Mouse (Mus musculus) forebrain, embryonic 15.5 days (tissue): Measurements from ENCODE around the gene Zfp369. TPM values are rescaled to one million over a fixed set of nuclear protein-coding genes. Genes with fewer than 3 reads are reported as not detected.
A peak's percentile ranks its signal among the peaks of the same experiment; 100 is the strongest.

Experiments
- ATAC-seq: fragments of 200-750 bp; cut with Nextera tagmentation; replicated peaks from 2 replicates; pipeline ENCODE4 v1.8.0; 2017; ENCODE audit warnings: mild to moderate bottlenecking, moderate TSS enrichment, moderate library complexity
- H3K27ac ChIP-seq: fragments of 300-500 bp; sonication (generic); replicated peaks from 2 replicates; pipeline ENCODE4 v1.5.1; 2015; ENCODE audit warnings: mild to moderate bottlenecking, inconsistent platforms
- H3K27me3 ChIP-seq: fragments of 300-500 bp; sonication (generic); 2 replicates; pipeline ENCODE4 v1.6.1; 2015; ENCODE audit warnings: inconsistent platforms
- H3K36me3 ChIP-seq: fragments of 300-500 bp; sonication (generic); 2 replicates; pipeline ENCODE4 v1.6.1; 2015; ENCODE audit warnings: mild to moderate bottlenecking, inconsistent platforms
- H3K4me1 ChIP-seq: fragments of 300-500 bp; sonication (generic); 2 replicates; pipeline ENCODE4 v1.6.1; 2015; ENCODE audit warnings: inconsistent platforms
- H3K4me2 ChIP-seq: fragments of 300-500 bp; sonication (generic); replicated peaks from 2 replicates; pipeline ENCODE4 v1.6.1; 2015; ENCODE audit warnings: mild to moderate bottlenecking, inconsistent platforms
- H3K4me3 ChIP-seq: fragments of 300-500 bp; sonication (generic); 2 replicates; pipeline ENCODE4 v1.5.1; 2015; ENCODE audit warnings: mild to moderate bottlenecking, inconsistent platforms
- H3K9ac ChIP-seq: fragments of 300-500 bp; sonication (generic); replicated peaks from 2 replicates; pipeline ENCODE4 v1.6.1; 2015; ENCODE audit warnings: mild to moderate bottlenecking, inconsistent platforms
- H3K9me3 ChIP-seq: fragments of 300-500 bp; sonication (generic); 2 replicates; pipeline ENCODE4 v1.6.1; 2016; ENCODE audit warnings: inconsistent platforms
- WGBS: fragments of 180-500 bp; shearing (Covaris S2); methylation state at CpG from one replicate; pipeline ENCODE4 v1.1.7; 2015; ENCODE audit warnings: mixed read lengths; 5-methylcytosine and 5-hydroxymethylcytosine counted together
- polyA plus RNA-seq: library from polyadenylated mRNA; unstranded; fragments of >200 nt; fragmentation: Nextera tagmentation; extraction: Ambion mirVana; gene quantifications from 2 replicates; pipeline ENCODE4 v1.2.1, GENCODE M21; 2015

Gene Zfp369
- 20.4 and 21.0 TPM in 2 replicates for polyA plus RNA-seq

DNA sequence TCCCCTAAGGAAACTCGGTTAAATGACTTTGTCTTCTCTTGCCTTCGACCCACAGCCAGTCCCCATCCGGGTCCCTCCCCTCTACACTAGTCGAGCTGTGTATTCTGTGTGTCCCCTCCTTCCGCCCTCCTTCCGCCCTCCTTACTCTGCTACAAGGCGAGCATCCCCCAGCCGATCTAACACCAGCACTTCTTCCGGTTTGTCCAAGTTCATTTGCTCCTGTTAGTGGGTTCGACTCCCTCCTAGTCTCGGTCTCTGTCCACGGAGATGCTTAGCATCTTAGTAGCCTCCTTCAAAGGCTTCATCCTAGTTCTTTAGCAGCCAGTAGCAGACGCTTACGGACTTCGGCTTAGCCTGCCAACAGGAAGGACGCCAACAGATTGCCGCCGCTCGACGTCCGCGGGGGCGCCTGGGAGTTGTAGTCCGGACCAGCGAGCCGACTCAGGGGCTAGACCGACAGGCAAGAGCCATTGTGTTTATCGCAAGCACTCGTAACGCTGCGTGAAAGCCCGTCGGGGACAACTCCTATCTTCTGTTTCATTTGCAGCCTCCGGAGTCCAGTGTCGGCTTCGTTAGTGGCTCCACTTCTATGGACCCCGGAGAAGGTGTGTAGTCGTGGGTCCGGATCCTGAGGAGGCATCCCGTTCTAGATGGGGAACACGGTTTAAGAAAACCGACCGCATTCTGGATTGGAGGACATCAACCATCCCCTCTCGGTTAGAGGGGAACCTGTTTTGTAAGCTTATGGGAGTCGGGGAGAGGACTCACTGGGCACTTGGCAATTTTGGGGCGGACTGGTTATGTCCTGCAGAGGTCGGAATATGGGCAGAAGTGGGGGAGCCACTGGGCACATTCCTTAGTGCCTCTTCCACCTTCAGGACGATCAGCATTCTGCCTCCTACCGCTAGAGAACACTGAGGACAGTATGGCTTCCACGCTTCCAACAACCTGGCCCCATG is at the start of gene Zfp369:
Gene Zfp369 (plus strand): TSS at position 432 of the 959 bp plus-strand sequence.
- WGBS = under 1% methylated on average over 50 of the region's 50 CpGs
- Histone ChIP-seq H3K4me1 (peaks cover 14% of the 10 kb centered on the region), H3K36me3 (peaks cover 37% of the 10 kb centered on the region), H3K9ac (peak within 1 kb of the TSS; percentile 76), H3K9me3 (peaks cover 40% of the 10 kb centered on the region), H3K27me3 (no peaks in the 10 kb centered on the region), H3K4me3 (peak within 1 kb of the TSS; percentile 70), H3K27ac (peak within 1 kb of the TSS; percentile 88), H3K4me2 (peak within 1 kb of the TSS; percentile 56)
- peak; percentile 98 for ATAC-seq

DNA sequence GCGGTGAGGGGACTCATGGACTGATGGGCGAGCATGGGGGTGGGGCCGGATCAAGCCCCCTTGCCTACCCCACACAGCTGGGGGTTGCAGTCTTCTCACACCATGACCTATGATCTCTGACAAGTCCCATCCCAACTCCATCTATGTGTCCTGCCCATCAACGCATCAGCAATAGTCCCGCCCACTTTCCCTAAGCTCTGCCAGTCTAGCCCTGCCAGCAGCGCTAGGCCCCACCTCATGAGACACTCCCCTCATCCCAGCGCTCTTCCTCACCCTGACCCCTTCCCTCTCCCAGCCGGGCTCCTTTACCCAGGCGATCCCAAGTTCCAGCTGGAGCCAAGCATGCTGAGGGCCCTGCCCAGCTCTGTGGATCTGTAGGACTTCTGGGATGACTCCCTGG is 41.4 kb upstream of the Zfp369 start:
- H3K27ac ChIP-seq = no peak overlapping the region
- H3K9ac ChIP-seq = no peak overlapping the region
- no peak for ATAC-seq
- 0 out of 2 replicates have a peak, but pooled peaks cover 4% of the 10 kb centered on the region for H3K9me3 ChIP-seq
- H3K4me3 ChIP-seq = no peak overlapping the region
- peaks cover 11% of the 10 kb centered on the region for H3K4me1 ChIP-seq
- no peaks in the 10 kb centered on the region for H3K27me3 ChIP-seq
- 83% methylated on average over 9 of the region's 9 CpGs for WGBS
- H3K36me3 ChIP-seq = no peaks in the 10 kb centered on the region
- H3K4me2 ChIP-seq = no peak overlapping the region

DNA sequence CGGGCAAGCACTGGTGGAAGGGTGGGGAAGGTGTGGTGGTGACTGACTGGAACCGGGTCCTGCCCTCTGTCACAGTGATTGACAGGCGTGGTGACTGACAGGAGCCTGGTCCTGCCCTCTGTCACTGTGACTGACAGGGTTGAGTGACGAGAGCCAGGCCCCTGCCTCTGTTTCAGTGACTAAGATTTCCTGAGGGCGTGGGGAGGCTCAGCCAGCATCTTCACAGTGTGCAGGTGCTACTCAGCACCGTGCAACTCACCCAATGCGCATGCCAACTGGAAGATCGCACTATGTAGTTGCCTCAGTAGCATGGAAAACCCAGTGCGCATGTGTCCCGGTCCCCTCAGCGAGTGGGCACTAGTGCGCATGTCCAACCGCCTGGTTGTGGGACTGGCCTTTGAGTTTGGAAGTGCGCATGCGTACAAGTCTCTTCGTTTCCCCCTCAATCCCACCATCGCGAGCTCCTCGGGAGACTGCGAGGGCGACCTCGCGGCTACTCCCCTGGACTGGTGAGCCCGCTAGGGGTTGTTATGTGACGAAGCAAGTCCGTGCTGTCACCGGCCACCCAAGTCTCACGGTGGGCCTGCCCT is 38.0 kb upstream of the Zfp369 start:
- H3K9ac ChIP-seq = peak overlapping the region; percentile 65
- H3K4me3 ChIP-seq = peak overlapping the region; percentile 78
- no peaks in the 10 kb centered on the region for H3K27me3 ChIP-seq
- peak; percentile 97 for ATAC-seq
- H3K27ac ChIP-seq = peak overlapping the region; percentile 93
- peaks cover 9% of the 10 kb centered on the region; the same call in 1 of the 2 replicates for H3K9me3 ChIP-seq
- peaks cover 16% of the 10 kb centered on the region for H3K4me1 ChIP-seq
- WGBS = 1% methylated on average over 28 of the region's 28 CpGs
- H3K4me2 ChIP-seq = peak overlapping the region; percentile 92
- H3K36me3 ChIP-seq = peaks cover 8% of the 10 kb centered on the region; the same call in 1 of the 2 replicates

DNA sequence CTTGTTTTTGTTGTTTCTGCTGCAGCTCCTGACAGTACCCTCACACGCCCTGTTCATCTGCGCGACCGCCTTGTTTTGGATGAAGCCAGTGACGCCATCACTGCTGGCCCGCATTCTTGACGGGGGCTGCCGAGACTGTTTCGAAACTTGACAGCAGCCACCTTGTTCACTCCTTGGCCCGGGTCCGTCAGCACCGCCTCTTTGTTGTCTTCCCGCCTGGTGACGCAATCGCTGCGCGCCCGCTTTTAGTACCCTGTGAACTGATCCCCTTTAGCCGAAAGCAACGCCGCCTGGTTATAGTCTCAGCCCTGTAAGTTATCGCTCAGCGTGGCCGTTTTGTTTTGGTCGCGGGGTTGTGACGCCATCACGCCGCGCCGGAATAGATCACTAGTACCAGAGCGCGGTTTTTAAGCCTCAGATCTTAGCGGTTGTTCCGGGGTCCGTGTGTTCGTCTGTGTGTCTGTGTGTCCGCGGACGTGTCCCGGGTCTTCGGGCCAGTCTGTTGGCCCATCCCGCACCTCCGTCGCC is 37.5 kb upstream of the Zfp369 start:
- H3K9me3 ChIP-seq = peaks cover 13% of the 10 kb centered on the region
- H3K4me2 ChIP-seq = peak overlapping the region; percentile 92
- H3K4me3 ChIP-seq = peak overlapping the region; percentile 78
- peaks cover 11% of the 10 kb centered on the region; the same call in 1 of the 2 replicates for H3K36me3 ChIP-seq
- H3K27me3 ChIP-seq = no peaks in the 10 kb centered on the region
- peak overlapping the region; percentile 65 for H3K9ac ChIP-seq
- H3K4me1 ChIP-seq = peaks cover 16% of the 10 kb centered on the region
- under 1% methylated on average over 45 of the region's 45 CpGs for WGBS
- peak; percentile 84 for ATAC-seq
- peak overlapping the region; percentile 93 for H3K27ac ChIP-seq

DNA sequence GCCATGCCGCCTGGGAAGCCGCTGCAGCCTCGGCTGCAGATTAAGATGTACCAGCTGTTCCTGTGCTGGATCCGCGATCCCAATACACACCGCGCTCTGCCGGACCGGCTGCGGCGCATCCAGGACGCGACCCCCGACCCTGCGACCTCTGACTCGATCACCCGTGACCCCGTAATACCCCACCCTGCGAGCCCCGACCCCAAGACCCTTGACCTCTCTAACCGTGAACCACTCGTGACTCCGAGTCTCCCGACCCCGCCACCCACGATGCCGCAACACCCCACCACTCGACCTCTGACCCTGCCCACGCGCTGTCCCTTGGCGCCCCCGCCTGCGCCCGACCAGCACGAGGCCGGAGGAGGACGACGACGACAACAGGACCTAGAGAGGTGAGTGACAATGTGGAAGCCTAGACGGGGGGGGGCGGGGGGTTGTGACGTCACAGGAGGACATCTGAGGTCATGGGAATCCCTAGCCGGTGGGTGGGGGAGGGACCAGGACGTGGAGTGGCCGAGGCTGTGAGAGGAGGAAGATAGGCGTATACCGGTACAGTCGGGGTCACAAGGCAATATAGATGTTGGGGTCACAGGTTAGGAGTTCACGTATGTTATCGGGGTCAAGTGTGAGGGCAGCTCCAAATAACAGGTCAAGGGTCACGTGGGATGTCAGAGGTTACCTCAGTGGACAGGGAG is 36.8 kb upstream of the Zfp369 start:
- WGBS = 3% methylated on average over 51 of the region's 51 CpGs
- no peak; the same call in 1 of the 2 replicates for ATAC-seq

DNA sequence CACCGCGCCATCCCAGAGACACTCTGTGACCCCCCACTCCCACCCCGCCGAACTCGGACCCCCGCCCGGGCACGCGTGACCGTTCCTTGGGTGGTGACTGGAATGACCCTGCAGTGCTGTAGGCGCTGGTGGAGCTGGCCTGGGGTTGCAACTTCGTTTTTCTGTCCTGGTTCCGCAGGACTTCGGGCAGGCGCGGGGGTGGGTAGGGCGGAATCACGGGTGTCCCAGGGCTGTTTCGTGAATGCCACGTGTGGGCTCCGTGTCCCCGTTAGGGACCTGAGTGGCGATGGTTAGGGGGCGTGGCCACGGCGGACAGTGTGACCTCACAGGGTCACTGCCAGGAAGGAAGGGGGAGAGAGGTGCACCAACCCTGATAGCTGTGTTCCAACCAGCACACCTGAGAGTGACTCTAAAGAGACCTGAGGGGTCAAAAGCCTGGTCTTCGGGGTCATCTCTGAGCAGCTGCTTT is 36.3 kb upstream of the Zfp369 start:
- H3K4me2 ChIP-seq = peak overlapping the region; percentile 92
- peak overlapping the region; percentile 78 for H3K4me3 ChIP-seq
- H3K9me3 ChIP-seq = peaks cover 14% of the 10 kb centered on the region
- H3K27ac ChIP-seq = no peak overlapping the region
- no peaks in the 10 kb centered on the region for H3K27me3 ChIP-seq
- peaks cover 11% of the 10 kb centered on the region; the same call in 1 of the 2 replicates for H3K36me3 ChIP-seq
- peaks cover 16% of the 10 kb centered on the region for H3K4me1 ChIP-seq
- WGBS = 41% methylated on average over 27 of the region's 27 CpGs
- H3K9ac ChIP-seq = peak overlapping the region; percentile 65; the same call in 1 of the 2 replicates
- no peak for ATAC-seq

More for the DNA sequence above, 36.8 kb upstream of the Zfp369 start:
- Histone ChIP-seq H3K4me2 (peak overlapping the region; percentile 92), H3K9me3 (peaks cover 13% of the 10 kb centered on the region), H3K9ac (peak overlapping the region; percentile 65), H3K4me3 (peak overlapping the region; percentile 78), H3K27me3 (no peaks in the 10 kb centered on the region), H3K36me3 (peaks cover 11% of the 10 kb centered on the region; the same call in 1 of the 2 replicates), H3K27ac (peak overlapping the region; percentile 93), H3K4me1 (peaks cover 16% of the 10 kb centered on the region)

DNA sequence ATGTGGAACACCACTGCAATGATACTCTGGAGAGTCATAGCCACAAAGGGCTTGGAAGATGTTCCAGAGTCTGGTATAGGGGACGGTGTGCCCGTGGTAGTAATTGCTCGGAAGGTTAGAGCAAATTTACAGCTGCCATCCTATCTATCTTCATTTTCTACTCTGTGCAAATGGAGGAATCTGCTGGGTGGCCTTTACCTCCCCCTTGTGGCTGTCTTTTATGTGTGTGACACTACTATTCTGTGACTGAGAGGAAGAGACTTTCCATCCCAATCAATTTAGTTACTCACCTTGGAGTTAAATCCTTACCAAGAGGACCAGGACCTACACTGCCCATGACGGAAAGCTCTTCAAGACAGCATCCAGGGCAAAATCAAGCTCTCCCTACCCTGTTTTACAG is 35.3 kb upstream of the Zfp369 start:
- Histone ChIP-seq H3K27ac (no peak overlapping the region), H3K4me3 (no peak overlapping the region), H3K4me2 (no peak overlapping the region), H3K9ac (no peak overlapping the region), H3K9me3 (peaks cover 22% of the 10 kb centered on the region), H3K36me3 (peaks cover 19% of the 10 kb centered on the region), H3K4me1 (peaks cover 16% of the 10 kb centered on the region), H3K27me3 (no peaks in the 10 kb centered on the region)
- no peak for ATAC-seq
- 96% methylated on average over 4 of the region's 4 CpGs for WGBS

DNA sequence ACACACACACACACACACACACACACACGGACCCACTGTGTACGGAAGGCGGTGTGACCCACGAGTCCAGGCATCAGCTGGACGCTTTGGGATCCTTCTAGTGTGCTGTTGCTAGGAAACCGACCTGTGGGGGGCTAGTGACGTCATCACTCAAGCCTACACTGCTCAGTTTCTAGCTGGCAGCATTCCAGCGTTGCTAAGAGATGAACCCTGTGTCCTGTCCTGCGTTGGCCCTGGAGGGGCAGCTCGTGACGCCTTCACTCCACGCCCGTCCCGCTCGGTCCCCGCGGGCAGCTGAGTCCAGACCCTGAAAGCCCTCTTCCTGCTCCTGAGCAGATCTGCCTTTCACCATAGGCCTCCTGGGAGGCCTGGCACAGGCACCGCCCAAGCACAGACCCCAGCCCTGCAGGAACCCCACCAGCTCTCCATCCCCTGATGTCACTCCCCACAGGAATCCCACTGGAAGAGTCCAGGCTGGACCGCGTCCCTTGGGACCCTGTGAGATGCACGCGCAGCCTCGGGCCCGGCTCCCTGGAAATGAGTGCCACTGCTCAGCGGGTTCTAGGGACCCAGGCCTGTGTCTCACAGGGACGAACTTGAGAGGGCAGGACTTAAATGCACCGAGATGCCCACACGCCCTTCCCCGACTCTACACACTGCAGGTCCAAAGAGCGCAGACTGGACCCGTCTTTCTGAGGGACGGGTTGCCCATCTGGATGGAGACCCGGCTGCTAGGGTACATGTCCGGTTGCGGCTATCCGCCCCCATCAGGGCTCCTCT is 20.2 kb upstream of the Zfp369 start:
- H3K4me1 ChIP-seq = no peaks in the 10 kb centered on the region
- no peaks in the 10 kb centered on the region for H3K27me3 ChIP-seq
- no peak overlapping the region for H3K27ac ChIP-seq
- no peak overlapping the region for H3K9ac ChIP-seq
- H3K4me3 ChIP-seq = peak overlapping the region; percentile 25
- 24% methylated on average over 36 of the region's 36 CpGs for WGBS
- H3K4me2 ChIP-seq = peak overlapping the region; percentile 32
- H3K36me3 ChIP-seq = peaks cover 40% of the 10 kb centered on the region
- ATAC-seq = peak; percentile 71
- H3K9me3 ChIP-seq = peaks cover 52% of the 10 kb centered on the region

DNA sequence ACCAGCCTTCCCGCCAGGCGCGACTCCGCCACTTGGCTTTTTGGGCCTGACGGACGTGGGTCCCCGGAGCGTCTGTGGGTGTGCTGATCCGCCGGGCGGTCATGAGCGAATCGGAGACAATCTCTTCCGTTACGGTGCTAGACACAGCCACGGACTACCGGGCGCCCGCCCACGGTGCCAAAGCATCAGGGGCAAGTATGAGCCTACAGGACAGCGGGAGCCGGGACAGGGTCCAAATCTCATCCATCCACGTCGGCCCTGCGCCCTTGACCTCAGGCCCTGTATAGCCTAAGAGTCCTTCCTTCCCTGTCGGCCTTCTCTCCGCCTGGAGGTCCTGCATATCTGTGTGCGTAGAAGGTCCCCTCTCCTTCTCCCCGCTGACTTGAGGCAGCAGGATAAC is 19.4 kb upstream of the Zfp369 start, which contains the start of gene Gm10775:
Gene Gm10775 (plus strand): TSS at position 301 of the 400 bp plus-strand sequence.
- Histone ChIP-seq H3K4me2 (peak within 1 kb of the TSS; percentile 32), H3K4me1 (no peaks in the 10 kb centered on the region), H3K9ac (no peak within 1 kb of the TSS), H3K9me3 (peaks cover 56% of the 10 kb centered on the region), H3K4me3 (peak within 1 kb of the TSS; percentile 25), H3K27me3 (no peaks in the 10 kb centered on the region), H3K27ac (no peak within 1 kb of the TSS), H3K36me3 (peaks cover 49% of the 10 kb centered on the region)
- WGBS = 44% methylated on average over 29 of the region's 29 CpGs
- ATAC-seq = no peak

DNA sequence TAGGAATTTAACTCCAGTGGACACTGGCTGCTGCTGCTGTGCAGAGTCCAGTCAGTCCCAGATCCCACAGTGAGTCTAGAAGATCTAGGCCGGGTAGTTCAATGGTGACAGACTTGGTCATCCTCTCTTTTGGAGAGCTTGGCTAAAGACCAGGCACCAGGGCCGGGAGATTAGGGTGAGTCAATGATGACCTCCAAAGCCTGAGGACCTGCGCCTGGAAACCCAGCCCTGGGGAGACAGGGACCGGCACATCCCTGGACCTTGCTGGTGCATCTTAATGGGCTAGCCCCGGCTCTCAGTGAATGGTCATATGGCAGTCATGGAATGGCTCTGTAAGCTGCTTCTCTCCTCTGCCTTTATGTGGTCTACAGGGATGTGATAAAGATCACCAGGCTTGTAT is 16.5 kb upstream of the Zfp369 start:
- WGBS = 94% methylated on average over 5 of the region's 5 CpGs
- Histone ChIP-seq H3K36me3 (peaks cover 58% of the 10 kb centered on the region), H3K9me3 (peaks cover 61% of the 10 kb centered on the region), H3K4me2 (no peak overlapping the region), H3K4me1 (no peaks in the 10 kb centered on the region), H3K4me3 (no peak overlapping the region), H3K9ac (no peak overlapping the region), H3K27ac (no peak overlapping the region), H3K27me3 (no peaks in the 10 kb centered on the region)
- ATAC-seq = no peak

DNA sequence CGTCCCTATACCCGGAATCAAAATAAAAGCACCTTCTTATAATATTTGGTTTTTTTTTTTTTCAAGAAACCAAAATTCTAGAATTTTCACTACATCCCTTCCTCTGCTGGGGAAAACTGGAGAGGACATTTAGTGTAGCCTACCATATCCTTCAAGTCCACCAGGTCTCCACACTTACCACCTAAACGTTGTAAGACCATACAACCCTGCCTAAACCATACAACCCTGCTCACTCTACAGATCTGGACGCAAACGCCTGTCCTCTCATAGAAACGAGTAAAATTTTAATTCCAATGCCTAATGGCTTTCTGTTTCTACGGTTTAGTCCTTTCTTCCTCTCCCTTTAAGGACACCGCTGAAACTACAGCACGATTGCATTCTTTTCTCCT is 626 bp upstream of the Zfp369 start:
- Histone ChIP-seq H3K4me2 (peak overlapping the region; percentile 56), H3K4me1 (peaks cover 14% of the 10 kb centered on the region), H3K27ac (peak overlapping the region; percentile 88), H3K27me3 (no peaks in the 10 kb centered on the region), H3K9ac (peak overlapping the region; percentile 76), H3K36me3 (peaks cover 44% of the 10 kb centered on the region), H3K9me3 (peaks cover 46% of the 10 kb centered on the region), H3K4me3 (peak overlapping the region; percentile 70)
- 14% methylated on average over 9 of the region's 9 CpGs for WGBS
- peak; percentile 57 for ATAC-seq
